Mouse (Mus musculus) hindbrain, embryonic 10.5 days (tissue): ENCODE data around the gene Prph. TPM values are rescaled to one million over a fixed set of nuclear protein-coding genes. Genes with fewer than 3 reads are reported as not detected.

ENCODE experiments used
- DNase-seq: peaks from one replicate; pipeline ENCODE4 v3.0.0-alpha.2; 2017; ENCODE audit warnings: low spot score
- H3K27ac ChIP-seq: fragments of 300-500 bp; sonication (generic); 2 replicates; pipeline ENCODE4 v1.5.1; 2016; ENCODE audit warnings: mild to moderate bottlenecking, moderate library complexity
- H3K27me3 ChIP-seq: fragments of 300-500 bp; sonication (generic); 2 replicates; pipeline ENCODE4 v1.6.1; 2016; ENCODE audit warnings: mild to moderate bottlenecking; ENCODE audit not compliant: poor library complexity, insufficient read depth, severe bottlenecking
- H3K36me3 ChIP-seq: fragments of 300-500 bp; sonication (generic); 2 replicates; pipeline ENCODE4 v1.6.1; 2016; ENCODE audit warnings: mild to moderate bottlenecking, moderate library complexity
- H3K4me1 ChIP-seq: fragments of 300-500 bp; sonication (generic); replicated peaks from 2 replicates; pipeline ENCODE4 v1.6.1; 2016; ENCODE audit warnings: mild to moderate bottlenecking
- H3K4me3 ChIP-seq: fragments of 300-500 bp; sonication (generic); 2 replicates; pipeline ENCODE4 v1.5.1; 2016; ENCODE audit warnings: mild to moderate bottlenecking, moderate library complexity
- H3K9me3 ChIP-seq: fragments of 300-500 bp; sonication (generic); 2 replicates; pipeline ENCODE4 v1.6.1; 2016; ENCODE audit warnings: mild to moderate bottlenecking, moderate library complexity
- WGBS: fragments of 180-500 bp; shearing (Covaris S2); methylation state at CpG from one replicate; pipeline ENCODE4 v1.1.7; 2016; 5-methylcytosine and 5-hydroxymethylcytosine counted together
- polyA plus RNA-seq: library from polyadenylated mRNA; unstranded; fragments of >200 nt; fragmentation: Nextera tagmentation; extraction: Ambion mirVana; gene quantifications from 2 replicates; pipeline ENCODE4 v1.2.1, GENCODE M21; 2016

Gene Prph
- polyA plus RNA-seq, 1 experiment from 2014 or later, result 14.4 TPM

DNA sequence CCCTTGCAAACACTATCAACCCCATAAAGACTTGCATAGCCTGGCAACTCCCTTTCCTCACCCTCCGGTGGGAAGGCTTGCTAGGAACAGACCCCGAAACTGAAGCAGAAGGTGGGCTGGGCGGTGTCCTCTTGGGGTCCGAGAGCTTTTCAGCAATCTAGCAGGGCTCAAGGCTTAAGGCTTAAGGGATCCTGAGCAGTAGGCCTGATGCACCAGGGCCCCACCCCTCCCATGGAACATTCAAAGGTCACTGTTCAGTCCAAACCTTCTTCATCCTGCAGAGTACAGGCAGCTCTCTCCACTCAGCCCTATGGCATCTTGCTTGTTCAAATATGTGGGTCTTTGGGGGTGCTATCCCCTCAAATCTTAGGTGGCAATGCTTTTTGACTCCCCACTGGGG, 31.0 kb downstream of the Prph start:
- H3K4me1 ChIP-seq, result peaks cover 53% of the 10 kb centered on the region
- H3K9me3 ChIP-seq, result no peaks in the 10 kb centered on the region
- peaks cover 88% of the 10 kb centered on the region for H3K27me3 ChIP-seq
- 67% methylated on average over 4 of the region's 4 CpGs for WGBS
- peak overlapping the region; percentile 43; the same call in 1 of the 2 replicates for H3K4me3 ChIP-seq
- no peak for DNase-seq
- H3K36me3 ChIP-seq, result peaks cover 33% of the 10 kb centered on the region
- no peak overlapping the region for H3K27ac ChIP-seq

GRCm38 (mm10) chr15:99087253-99088075, 32.5 kb downstream of the Prph start, which contains the start of gene C1ql4:
Gene C1ql4, minus strand, starts transcription at chr15:99087817.
- H3K27me3 ChIP-seq, result peaks cover 100% of the 10 kb centered on the region
- WGBS, result 8% methylated on average over 60 of the region's 60 CpGs
- DNase-seq, result peak; percentile 47
- H3K36me3 ChIP-seq, result peaks cover 19% of the 10 kb centered on the region
- peaks cover 62% of the 10 kb centered on the region for H3K4me1 ChIP-seq
- H3K27ac ChIP-seq, result peak within 1 kb of the TSS; percentile 71
- H3K4me3 ChIP-seq, result peak within 1 kb of the TSS; percentile 43
- H3K9me3 ChIP-seq, result no peaks in the 10 kb centered on the region

DNA sequence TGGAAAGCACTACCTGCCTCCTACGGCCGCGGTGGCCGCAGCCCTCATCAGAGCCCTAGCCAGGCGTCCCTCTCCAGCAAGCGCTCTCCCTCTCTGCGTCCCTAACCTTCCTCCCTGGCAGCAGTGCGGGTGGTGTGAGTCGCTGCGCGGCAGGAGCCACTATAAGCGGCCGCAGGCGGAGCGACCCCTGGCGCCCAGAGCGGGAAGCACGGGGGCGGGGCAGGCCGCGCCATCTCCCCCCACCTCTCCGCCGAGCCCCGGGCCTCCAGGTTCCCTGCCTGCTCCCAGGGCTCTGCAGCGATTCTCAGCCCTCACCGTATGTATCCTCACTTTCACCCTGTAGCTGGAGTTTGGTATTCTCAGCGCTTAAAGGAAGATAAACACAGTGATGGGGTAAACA, 33.3 kb downstream of the Prph start:
- Histone ChIP-seq H3K9me3 (no peaks in the 10 kb centered on the region), H3K4me3 (peak overlapping the region; percentile 43), H3K27me3 (peaks cover 100% of the 10 kb centered on the region), H3K4me1 (peaks cover 70% of the 10 kb centered on the region), H3K27ac (peak overlapping the region; percentile 71), H3K36me3 (peaks cover 11% of the 10 kb centered on the region)
- DNase-seq, result peak; percentile 87
- WGBS, result under 1% methylated on average over 27 of the region's 27 CpGs

DNA sequence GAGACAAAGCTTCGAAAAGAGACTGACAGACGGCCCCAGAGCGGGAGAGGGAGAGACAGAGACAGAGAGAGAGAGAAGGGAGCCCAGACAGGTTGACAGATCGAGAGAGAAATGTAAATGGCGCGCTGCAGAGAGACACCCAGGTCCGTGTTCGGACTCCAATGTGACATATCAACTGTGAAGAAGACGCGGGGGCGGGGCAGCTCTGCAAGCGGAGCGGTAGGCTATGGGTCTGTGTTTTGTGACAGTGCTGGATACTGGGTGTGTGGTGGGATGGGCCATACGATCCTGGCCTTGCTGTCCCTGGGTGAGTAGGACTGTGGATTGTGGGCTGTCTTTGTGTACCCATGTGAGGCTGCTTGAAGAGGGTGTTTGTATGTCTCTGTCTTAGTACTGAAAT, 34.1 kb downstream of the Prph start:
- Histone ChIP-seq H3K27me3 (peaks cover 99% of the 10 kb centered on the region), H3K36me3 (peaks cover 3% of the 10 kb centered on the region; the same call in 1 of the 2 replicates), H3K4me3 (peak overlapping the region; percentile 43), H3K4me1 (peaks cover 70% of the 10 kb centered on the region), H3K9me3 (no peaks in the 10 kb centered on the region), H3K27ac (peak overlapping the region; percentile 50; the same call in 1 of the 2 replicates)
- no peak for DNase-seq
- 5% methylated on average over 14 of the region's 14 CpGs for WGBS

DNA sequence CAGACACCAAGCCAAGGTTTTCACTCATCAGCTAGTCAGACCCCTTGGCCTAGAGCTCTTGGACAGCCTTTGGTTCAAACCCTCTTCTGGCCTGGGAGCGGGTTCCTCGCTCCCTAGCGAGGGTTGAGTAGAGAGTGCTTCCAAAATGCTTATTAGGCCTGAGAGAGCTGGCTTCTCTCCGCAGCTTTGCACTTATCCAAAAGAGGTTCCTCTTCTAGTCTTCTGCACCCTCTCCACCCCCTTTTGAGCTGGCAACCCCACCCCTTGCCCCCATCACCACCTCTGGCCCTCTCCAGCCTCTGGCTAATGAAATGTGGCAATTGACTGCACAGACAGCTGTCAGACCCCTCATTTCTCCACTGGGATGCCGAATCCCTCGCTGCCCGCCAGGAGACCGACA, 37.9 kb downstream of the Prph start, which contains the start of gene Dnajc22:
TSS of gene Dnajc22 (plus strand) at position 301 of the 400 bp plus-strand sequence.
- Histone ChIP-seq H3K27me3 (peaks cover 96% of the 10 kb centered on the region), H3K4me1 (peaks cover 91% of the 10 kb centered on the region), H3K36me3 (no peaks in the 10 kb centered on the region), H3K4me3 (peak within 1 kb of the TSS; percentile 50), H3K27ac (peak within 1 kb of the TSS; percentile 81), H3K9me3 (no peaks in the 10 kb centered on the region)
- no peak for DNase-seq
- 10% methylated on average over 8 of the region's 8 CpGs for WGBS

- DNase-seq, result peak; percentile 85
- peak overlapping the region; percentile 50 for H3K4me3 ChIP-seq
- peaks cover 96% of the 10 kb centered on the region for H3K27me3 ChIP-seq
- no peaks in the 10 kb centered on the region for H3K36me3 ChIP-seq
- no peaks in the 10 kb centered on the region for H3K9me3 ChIP-seq
- H3K27ac ChIP-seq, result peak overlapping the region; percentile 81
- WGBS, result 1% methylated on average over 56 of the region's 56 CpGs
- peaks cover 91% of the 10 kb centered on the region for H3K4me1 ChIP-seq
Measured at GRCm38 (mm10) chr15:99093291-99094258, 38.6 kb downstream of the Prph start.

GRCm38 (mm10) chr15:99094631-99095270, 39.8 kb downstream of the Prph start:
- Histone ChIP-seq H3K4me1 (peaks cover 88% of the 10 kb centered on the region), H3K36me3 (no peaks in the 10 kb centered on the region), H3K27me3 (peaks cover 96% of the 10 kb centered on the region), H3K9me3 (no peaks in the 10 kb centered on the region), H3K4me3 (peak overlapping the region; percentile 28; the same call in 1 of the 2 replicates), H3K27ac (peak overlapping the region; percentile 30; the same call in 1 of the 2 replicates)
- WGBS, result 1% methylated on average over 27 of the region's 27 CpGs
- DNase-seq, result peak; percentile 74

GRCm38 (mm10) chr15:99095356-99095755, 40.4 kb downstream of the Prph start:
- H3K4me3 ChIP-seq, result peak overlapping the region; percentile 28; the same call in 1 of the 2 replicates
- WGBS, result 1% methylated on average over 6 of the region's 6 CpGs
- H3K9me3 ChIP-seq, result no peaks in the 10 kb centered on the region
- peaks cover 96% of the 10 kb centered on the region for H3K27me3 ChIP-seq
- no peak for DNase-seq
- H3K4me1 ChIP-seq, result peaks cover 82% of the 10 kb centered on the region
- H3K27ac ChIP-seq, result peak overlapping the region; percentile 30
- H3K36me3 ChIP-seq, result no peaks in the 10 kb centered on the region

- Histone ChIP-seq H3K9me3 (no peaks in the 10 kb centered on the region), H3K4me1 (peaks cover 74% of the 10 kb centered on the region), H3K27me3 (peaks cover 96% of the 10 kb centered on the region), H3K27ac (peak overlapping the region; percentile 81), H3K4me3 (peak overlapping the region; percentile 52), H3K36me3 (no peaks in the 10 kb centered on the region)
- no peak for DNase-seq
- 2% methylated on average over 24 of the region's 24 CpGs for WGBS
Measured at GRCm38 (mm10) chr15:99096061-99096793, 41.3 kb downstream of the Prph start.

GRCm38 (mm10) chr15:99096831-99097500, 42.0 kb downstream of the Prph start:
- H3K4me1 ChIP-seq, result peaks cover 70% of the 10 kb centered on the region
- peak; percentile 69 for DNase-seq
- under 1% methylated on average over 58 of the region's 58 CpGs for WGBS
- peak overlapping the region; percentile 52 for H3K4me3 ChIP-seq
- no peaks in the 10 kb centered on the region for H3K36me3 ChIP-seq
- peak overlapping the region; percentile 81 for H3K27ac ChIP-seq
- no peaks in the 10 kb centered on the region for H3K9me3 ChIP-seq
- peaks cover 92% of the 10 kb centered on the region for H3K27me3 ChIP-seq

GRCm38 (mm10) chr15:99097840-99098492, 43.0 kb downstream of the Prph start:
- Histone ChIP-seq H3K27me3 (peaks cover 82% of the 10 kb centered on the region), H3K4me1 (peaks cover 62% of the 10 kb centered on the region), H3K9me3 (no peaks in the 10 kb centered on the region), H3K27ac (peak overlapping the region; percentile 81), H3K36me3 (no peaks in the 10 kb centered on the region), H3K4me3 (peak overlapping the region; percentile 52)
- peak; percentile 64 for DNase-seq
- under 1% methylated on average over 39 of the region's 39 CpGs for WGBS
